Mouse (Mus musculus): ENCODE measurements around the gene Slc15a2.

Slc15a2 gene

GRCm38 (mm10) chr16:36784594-36785313 is at the start of gene Slc15a2:
Gene Slc15a2 (minus strand): TSS chr16:36784962.
- DNase-seq = peak; percentile 36 to 40

GRCm38 (mm10) chr16:36828820-36829219 is 44.1 kb upstream of the Slc15a2 start:
- no peak for DNase-seq

- peak; percentile 80 to 85 for DNase-seq
These were observed 43.5 kb upstream of the Slc15a2 start, which contains the start of gene Iqcb1 for GRCm38 (mm10) chr16:36828054-36828786. Gene Iqcb1 (plus strand): TSS chr16:36828385.

GRCm38 (mm10) chr16:36827611-36828053 is 42.9 kb upstream of the Slc15a2 start:
- no peak for DNase-seq

- DNase-seq = no peak
These were observed 36.7 kb upstream of the Slc15a2 start for GRCm38 (mm10) chr16:36821474-36821873.

GRCm38 (mm10) chr16:36820747-36821146 is 36.0 kb upstream of the Slc15a2 start:
- DNase-seq = no peak

- no peak for DNase-seq
These were observed 35.3 kb upstream of the Slc15a2 start for GRCm38 (mm10) chr16:36820016-36820415.

- DNase-seq = peak; percentile 85 to 86
These were observed 32.7 kb upstream of the Slc15a2 start for GRCm38 (mm10) chr16:36817321-36817926.

GRCm38 (mm10) chr16:36816916-36817315 is 32.2 kb upstream of the Slc15a2 start:
- DNase-seq = no peak

- DNase-seq = no peak
These were observed 28.9 kb upstream of the Slc15a2 start for GRCm38 (mm10) chr16:36813680-36814079.

- DNase-seq = peak; percentile 46 to 71
These were observed 23.9 kb upstream of the Slc15a2 start for GRCm38 (mm10) chr16:36808616-36809015.

GRCm38 (mm10) chr16:36802361-36802760 is 17.6 kb upstream of the Slc15a2 start:
- DNase-seq = no peak

- DNase-seq = no peak
These were observed 13.6 kb upstream of the Slc15a2 start for GRCm38 (mm10) chr16:36798334-36798733.

- DNase-seq = no peak
These were observed 10.2 kb upstream of the Slc15a2 start for GRCm38 (mm10) chr16:36794976-36795375.

GRCm38 (mm10) chr16:36790166-36790565 is 5.4 kb upstream of the Slc15a2 start:
- DNase-seq = no peak

GRCm38 (mm10) chr16:36786466-36786865 is 1.7 kb upstream of the Slc15a2 start:
- peak; percentile 40 to 69 for DNase-seq

- DNase-seq = no peak
These were observed 616 bp downstream of the Slc15a2 start for GRCm38 (mm10) chr16:36784146-36784545.

GRCm38 (mm10) chr16:36775658-36776057 is 9.1 kb downstream of the Slc15a2 start:
- DNase-seq = no peak

- DNase-seq = no peak
These were observed 11.8 kb downstream of the Slc15a2 start for GRCm38 (mm10) chr16:36772996-36773395.

GRCm38 (mm10) chr16:36771703-36772102 is 13.1 kb downstream of the Slc15a2 start:
- DNase-seq = no peak

GRCm38 (mm10) chr16:36771244-36771643 is 13.5 kb downstream of the Slc15a2 start:
- DNase-seq = no peak

GRCm38 (mm10) chr16:36770830-36771229 is 13.9 kb downstream of the Slc15a2 start:
- no peak for DNase-seq

- peak in 1 of 2 experiments; percentile 34 for DNase-seq
These were observed 14.5 kb downstream of the Slc15a2 start for GRCm38 (mm10) chr16:36770191-36770771.
